Mouse (Mus musculus): ENCODE data around the gene Fbrsl1.

Gene Fbrsl1

DNA sequence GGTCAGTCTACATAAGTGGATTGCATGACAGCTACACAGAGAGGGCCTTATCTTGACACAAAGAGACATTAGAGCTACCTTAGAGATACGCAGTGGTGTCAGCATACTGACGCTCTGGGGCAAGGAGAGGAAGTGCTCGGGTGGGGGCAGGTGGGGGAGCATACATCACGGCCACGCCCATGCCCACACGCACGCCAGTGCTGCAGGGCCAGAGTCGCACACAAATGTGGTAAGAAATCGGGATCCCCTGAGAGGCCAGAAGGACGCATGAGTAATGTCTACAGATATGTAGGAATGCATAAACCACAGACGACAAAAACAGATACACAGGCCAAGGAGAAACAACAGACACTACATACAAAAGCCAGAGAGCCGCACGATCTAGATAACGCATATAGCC lies 35.3 kb downstream of the Fbrsl1 start:
- DNase-seq (ENCODE audit: low spot score): no peak

GRCm38 (mm10) chr5:110410386-110410785 lies 37.9 kb downstream of the Fbrsl1 start:
- DNase-seq (ENCODE audit: low spot score): no peak

DNA sequence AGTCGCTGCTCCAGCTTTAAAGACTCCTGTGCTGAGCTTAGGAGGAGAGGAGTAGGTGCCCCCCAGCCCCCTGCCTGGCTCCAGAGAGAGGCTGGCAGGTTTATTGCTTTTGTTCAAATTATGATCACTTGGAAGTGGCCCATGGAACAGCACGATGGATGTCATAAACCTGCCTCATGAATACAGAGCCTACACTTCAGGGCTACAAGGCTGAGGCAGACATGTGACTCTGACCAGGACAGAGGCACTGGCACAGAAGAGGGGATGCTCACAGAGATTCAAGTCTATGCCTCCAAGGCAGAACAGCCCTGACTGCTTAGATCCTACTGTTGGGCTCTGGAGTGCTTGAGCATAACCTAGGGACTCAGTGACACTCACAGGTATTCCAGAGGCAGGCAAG lies 39.3 kb downstream of the Fbrsl1 start:
- no peak for DNase-seq (ENCODE audit: low spot score)

GRCm38 (mm10) chr5:110406065-110406714 lies 42.1 kb downstream of the Fbrsl1 start:
- no peak for DNase-seq (ENCODE audit: low spot score)

DNA sequence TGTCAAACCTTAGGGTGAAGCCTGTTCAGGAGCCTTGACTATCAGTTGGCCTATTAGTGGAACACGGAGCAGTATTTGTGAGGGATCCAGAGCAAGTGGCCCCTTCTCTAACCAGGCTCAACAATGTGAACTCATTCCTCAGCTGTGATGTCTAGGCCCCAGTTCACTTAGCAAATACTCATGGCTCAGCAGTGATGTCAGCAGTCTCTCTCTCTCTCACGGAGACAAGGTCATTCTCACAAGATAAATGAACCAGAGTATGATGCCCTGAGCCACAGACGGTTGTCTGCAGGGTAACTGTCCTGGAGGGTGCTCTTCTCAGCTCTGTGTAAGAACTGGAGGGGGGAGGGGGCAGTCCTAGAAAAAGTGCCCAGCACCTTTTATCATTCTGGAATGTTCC lies 44.4 kb downstream of the Fbrsl1 start:
- DNase-seq (ENCODE audit: low spot score): no peak

DNA sequence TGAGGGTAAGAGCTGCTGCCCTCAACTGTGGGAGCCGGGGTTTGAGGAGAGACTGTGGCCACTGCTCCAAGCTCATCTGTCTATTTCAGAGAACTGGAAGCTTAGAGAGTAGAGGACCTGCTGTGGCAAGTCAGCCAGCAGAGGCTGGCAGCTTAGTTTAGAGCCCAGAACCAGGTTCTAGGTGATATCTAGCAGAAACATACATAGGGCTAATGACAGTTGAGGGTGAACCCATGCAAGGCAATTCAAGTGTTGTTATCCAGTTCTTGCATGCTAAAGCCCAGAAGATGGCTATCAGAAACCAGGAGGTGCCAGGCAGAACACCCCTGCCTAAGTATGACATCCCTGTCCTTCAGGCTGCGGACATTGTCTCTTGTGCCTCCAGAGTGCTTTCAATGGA lies 45.7 kb downstream of the Fbrsl1 start:
- DNase-seq (ENCODE audit: low spot score): no peak

- no peak for DNase-seq (ENCODE audit: low spot score)
These were observed 47.2 kb downstream of the Fbrsl1 start for GRCm38 (mm10) chr5:110401101-110401500.

DNA sequence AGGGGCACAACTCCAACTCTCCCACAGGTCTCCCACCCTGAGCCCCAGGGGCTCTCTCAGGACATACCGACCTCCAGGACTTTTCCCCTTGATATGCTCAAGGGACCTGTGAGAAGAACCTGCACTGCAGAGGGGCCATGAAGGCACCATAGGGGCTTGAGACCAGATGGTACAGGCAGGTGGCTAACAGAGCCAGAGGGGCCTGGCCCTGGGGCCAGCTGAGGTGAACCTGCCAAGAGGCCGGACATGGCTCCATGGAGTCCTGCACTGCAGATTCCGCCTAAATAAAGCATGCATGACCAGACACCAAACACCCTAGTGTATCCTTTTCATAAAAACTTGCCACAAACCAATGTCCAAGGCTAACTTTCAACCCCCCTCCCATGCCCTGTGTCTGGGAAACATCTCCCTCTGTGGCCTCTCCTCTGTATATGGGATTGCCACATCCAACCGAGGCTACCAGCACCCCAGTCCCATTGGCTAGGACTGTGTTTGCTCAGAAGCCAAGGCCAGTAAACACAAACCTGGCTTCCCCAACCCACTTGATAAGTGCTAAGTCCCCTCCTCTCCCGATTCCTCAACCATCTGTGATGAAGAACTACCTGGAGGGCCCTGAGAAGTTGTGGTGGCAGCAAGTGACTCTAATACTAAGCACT lies 53.2 kb downstream of the Fbrsl1 start:
- no peak for DNase-seq (ENCODE audit: low spot score)

DNA sequence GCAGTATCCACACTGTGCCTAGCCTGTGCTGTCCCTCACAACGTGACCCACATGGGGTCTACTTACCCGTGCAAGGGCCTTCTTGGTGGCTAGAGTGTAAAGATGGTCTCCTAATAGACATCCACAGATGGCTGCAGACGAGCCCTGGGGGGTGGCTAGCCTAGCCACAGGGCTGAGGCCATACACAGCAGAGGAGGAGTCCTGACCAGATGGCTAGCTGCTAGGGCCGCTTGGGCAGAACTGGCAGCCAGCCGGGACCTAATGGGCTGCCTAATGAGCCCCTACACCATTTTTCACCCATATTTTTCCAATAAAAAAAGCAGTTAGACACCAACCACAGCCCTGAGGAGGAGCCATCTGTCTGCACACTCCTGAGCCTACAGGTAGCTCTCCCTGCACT lies 55.6 kb downstream of the Fbrsl1 start:
- no peak for DNase-seq (ENCODE audit: low spot score)

DNA sequence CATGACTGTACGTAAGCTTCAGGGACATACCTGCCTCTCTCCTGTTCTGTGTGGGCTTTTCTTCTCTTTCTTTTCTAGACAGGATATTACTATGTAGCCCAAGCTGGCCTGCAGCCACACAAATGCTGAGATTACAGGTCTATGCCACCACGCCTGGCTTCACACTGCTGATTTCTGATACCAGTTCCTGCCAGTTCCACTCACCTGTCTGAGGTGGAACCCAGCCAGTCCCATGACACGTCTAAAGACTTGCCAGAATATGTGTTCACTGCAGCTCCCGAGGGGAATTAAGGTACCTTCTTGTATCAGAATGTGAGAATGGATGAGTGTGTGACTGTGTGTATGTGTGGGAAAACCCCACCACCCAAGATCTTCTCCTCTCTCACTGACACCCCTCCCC lies 57.7 kb downstream of the Fbrsl1 start:
- DNase-seq (ENCODE audit: low spot score): no peak

- DNase-seq (ENCODE audit: low spot score): no peak
These were observed 61.0 kb downstream of the Fbrsl1 start for GRCm38 (mm10) chr5:110387332-110387731.

- peak; percentile 85 for DNase-seq (ENCODE audit: low spot score)
These were observed 61.7 kb downstream of the Fbrsl1 start for GRCm38 (mm10) chr5:110386371-110387330.

DNA sequence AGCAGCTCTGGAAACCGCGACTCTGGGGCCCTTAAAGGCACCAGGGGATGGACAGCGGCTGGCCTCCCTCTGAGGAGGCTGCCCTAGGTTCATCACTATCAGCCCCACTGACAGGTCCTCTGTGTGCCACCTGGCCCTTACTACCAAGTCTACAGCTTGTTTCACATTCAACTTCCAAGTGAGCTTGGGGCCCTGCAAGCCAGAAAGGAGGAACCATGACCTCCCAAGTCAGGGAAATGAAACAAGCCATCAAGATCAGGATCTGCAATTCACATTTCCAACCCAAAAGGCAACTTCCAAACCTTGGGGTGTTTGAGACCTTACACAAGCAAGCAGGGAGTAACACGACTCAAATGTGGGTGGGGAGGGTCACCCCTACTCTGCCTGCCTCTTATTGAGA lies 63.0 kb downstream of the Fbrsl1 start:
- no peak for DNase-seq (ENCODE audit: low spot score)

DNA sequence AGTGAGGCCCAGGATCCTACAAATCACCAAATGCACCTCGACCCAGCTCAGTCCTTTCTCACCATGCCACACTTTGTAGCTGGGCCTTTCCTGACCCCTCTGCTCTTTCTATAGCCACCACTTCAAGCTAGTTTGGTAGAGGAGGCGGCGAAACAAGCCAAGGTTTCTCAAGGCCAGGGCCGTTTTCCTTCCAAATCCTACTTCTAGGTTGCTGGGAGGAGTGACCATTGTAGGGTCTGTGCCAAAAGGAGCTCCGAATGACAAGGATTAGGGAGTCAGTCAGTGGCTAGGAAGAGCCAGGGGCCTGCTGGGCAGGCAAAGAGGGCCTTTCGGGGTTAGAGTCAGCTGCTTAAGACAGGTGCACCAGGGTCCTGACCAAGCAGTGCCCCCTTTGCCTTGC lies 63.8 kb downstream of the Fbrsl1 start:
- DNase-seq (ENCODE audit: low spot score): no peak

DNA sequence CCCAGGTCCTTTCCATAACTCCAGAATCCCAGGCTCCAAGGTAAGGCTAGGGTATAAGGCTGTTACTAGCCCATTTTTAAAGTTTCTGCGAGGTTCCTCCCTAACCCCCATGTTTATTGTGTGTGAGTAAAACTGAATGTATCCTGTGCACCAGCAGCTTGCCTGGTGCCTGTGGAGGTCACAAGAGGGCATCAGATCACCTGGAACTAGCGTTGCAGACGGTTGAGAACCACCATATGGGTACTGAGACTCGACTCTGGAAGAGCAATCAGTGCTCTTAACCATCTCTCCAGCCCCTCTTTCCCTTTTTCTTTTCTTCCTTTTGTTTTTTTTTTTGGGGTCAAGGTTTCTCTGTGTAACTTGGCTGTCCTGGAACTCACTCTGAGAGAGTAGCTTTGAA lies 68.5 kb downstream of the Fbrsl1 start:
- DNase-seq (ENCODE audit: low spot score): no peak

GRCm38 (mm10) chr5:110379086-110379485 lies 69.2 kb downstream of the Fbrsl1 start:
- no peak for DNase-seq (ENCODE audit: low spot score)

DNA sequence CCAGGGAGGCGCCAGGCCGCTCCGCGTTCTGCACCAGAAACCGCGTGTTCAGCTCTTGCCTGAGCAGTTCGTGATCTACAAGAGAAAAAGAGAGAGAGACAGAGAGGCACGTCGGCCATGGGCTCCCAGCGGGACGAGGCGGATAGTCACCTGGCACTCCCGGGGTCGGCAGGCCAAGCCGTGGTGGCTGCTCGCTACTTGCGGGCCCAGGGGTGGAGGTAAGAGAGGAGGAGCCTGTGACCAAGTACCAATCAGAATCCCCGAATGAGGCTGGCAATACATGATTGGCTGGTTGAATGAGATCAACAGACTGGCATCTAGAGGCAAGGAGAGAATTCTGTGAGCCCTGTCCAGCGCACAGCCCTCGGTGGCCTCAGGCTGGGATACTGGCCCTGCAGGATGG lies 70.1 kb downstream of the Fbrsl1 start:
- DNase-seq (ENCODE audit: low spot score): no peak

GRCm38 (mm10) chr5:110376802-110377433 lies 71.4 kb downstream of the Fbrsl1 start:
- DNase-seq (ENCODE audit: low spot score): peak; percentile 83

GRCm38 (mm10) chr5:110363822-110364545 lies 84.3 kb downstream of the Fbrsl1 start:
- DNase-seq (ENCODE audit: low spot score): no peak

DNA sequence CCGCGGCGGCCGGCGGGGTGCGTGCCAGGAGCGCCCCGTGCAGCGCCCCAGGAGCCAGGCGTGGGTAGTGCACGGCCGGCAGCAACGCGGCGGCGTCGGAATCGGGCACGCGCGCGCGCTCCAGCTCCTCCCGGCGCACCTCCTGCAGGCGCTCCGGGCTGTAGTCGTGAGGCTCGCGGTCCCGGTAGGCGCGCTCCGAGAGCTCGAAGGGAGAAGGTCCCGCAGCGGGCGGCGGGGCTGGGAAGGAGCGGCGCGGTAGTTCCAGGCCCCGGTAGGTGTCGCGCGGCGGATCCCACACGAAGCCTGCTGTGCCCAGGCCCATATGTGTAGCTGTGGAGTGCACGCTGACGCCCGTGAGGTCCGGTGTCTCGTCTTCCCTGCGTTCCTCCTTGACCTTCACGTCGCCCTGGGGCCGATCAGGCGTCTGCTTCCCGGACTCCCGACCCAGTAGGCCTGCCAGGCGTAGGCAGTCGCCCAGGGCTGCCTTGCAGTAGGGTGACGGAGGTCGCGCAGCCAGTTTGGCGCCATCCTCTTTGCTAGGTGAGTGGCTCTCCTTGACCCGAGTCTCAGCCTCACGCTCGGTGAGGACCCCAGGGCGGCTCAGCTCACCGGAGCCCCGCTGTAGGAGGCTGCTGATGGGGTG lies 85.0 kb downstream of the Fbrsl1 start:
- DNase-seq (ENCODE audit: low spot score): peak; percentile 89

GRCm38 (mm10) chr5:110362813-110363178 lies 85.5 kb downstream of the Fbrsl1 start:
- DNase-seq (ENCODE audit: low spot score): no peak

Measured in testis, postnatal 10 days (tissue).